Mouse (Mus musculus) forebrain, embryonic 14.5 days (tissue): ENCODE measurements around the gene Parp8. TPM values are rescaled to one million over a fixed set of nuclear protein-coding genes. Genes with fewer than 3 reads are reported as not detected.

Source experiments
- ATAC-seq: fragments of 200-750 bp; cut with Nextera tagmentation; 2 replicates; pipeline ENCODE4 v1.8.0; 2017; ENCODE audit warnings: mild to moderate bottlenecking, moderate library complexity
- DNase-seq: peaks from one replicate; pipeline ENCODE4 v3.0.0-alpha.2; 2015; ENCODE audit warnings: low spot score
- H3K27ac ChIP-seq: fragments of 300-500 bp; sonication (generic); 2 replicates; pipeline ENCODE4 v1.5.1; 2014; ENCODE audit warnings: low read depth, mild to moderate bottlenecking, control low read depth, low read length, moderate library complexity
- H3K27me3 ChIP-seq: fragments of 300-500 bp; sonication (generic); replicated peaks from 2 replicates; pipeline ENCODE4 v1.6.1; 2014; ENCODE audit warnings: low read length, control low read depth, mixed read lengths; ENCODE audit not compliant: control insufficient read depth, insufficient read depth
- H3K36me3 ChIP-seq: fragments of 300-500 bp; sonication (generic); 2 replicates; pipeline ENCODE4 v1.6.1; 2014; ENCODE audit warnings: low read length, control low read depth; ENCODE audit not compliant: control insufficient read depth, insufficient read depth
- H3K4me1 ChIP-seq: fragments of 300-500 bp; sonication (generic); 2 replicates; pipeline ENCODE4 v1.6.1; 2014; ENCODE audit warnings: antibody characterized with exemption, low read length, control low read depth; ENCODE audit not compliant: control insufficient read depth, insufficient read depth
- H3K4me2 ChIP-seq: fragments of 300-500 bp; sonication (generic); 2 replicates; pipeline ENCODE4 v1.6.1; 2014; ENCODE audit warnings: mild to moderate bottlenecking, control low read depth, low read length
- H3K4me3 ChIP-seq: fragments of 300-500 bp; sonication (generic); 2 replicates; pipeline ENCODE4 v1.5.1; 2014; ENCODE audit warnings: low read depth, low read length, control low read depth
- H3K9ac ChIP-seq: fragments of 300-500 bp; sonication (generic); 2 replicates; pipeline ENCODE4 v1.6.1; 2014; ENCODE audit warnings: mild to moderate bottlenecking, low read length, control low read depth, moderate library complexity
- H3K9me3 ChIP-seq: fragments of 300-500 bp; sonication (generic); replicated peaks from 2 replicates; pipeline ENCODE4 v1.6.1; 2016; ENCODE audit warnings: low read length, control low read depth, mixed read lengths; ENCODE audit not compliant: control insufficient read depth
- WGBS: fragments of 180-500 bp; shearing (Covaris S2); extraction: QIAGEN DNeasy Blood & Tissue Kit; methylation state at CpG from one replicate; pipeline ENCODE4 v1.1.7; 2014; 5-methylcytosine and 5-hydroxymethylcytosine counted together
- polyA plus RNA-seq: library from polyadenylated mRNA; unstranded; fragments of >200 nt; fragmentation: Nextera tagmentation; extraction: Ambion mirVana; gene quantifications from 2 replicates; pipeline ENCODE4 v1.2.1, GENCODE M21; 2014

Parp8 gene
- polyA plus RNA-seq, 1 experiment from 2014 or later = 16.0 TPM

- DNase-seq (peak; percentile 48), ATAC-seq (peak; percentile 60)
- peak overlapping the region; percentile 83 for H3K4me2 ChIP-seq
- peak overlapping the region; percentile 95 for H3K9ac ChIP-seq
- H3K4me1 ChIP-seq = peaks cover 3% of the 10 kb centered on the region; the same call in 1 of the 2 replicates
- no peaks in the 10 kb centered on the region for H3K36me3 ChIP-seq
- H3K4me3 ChIP-seq = peak overlapping the region; percentile 77
- H3K9me3 ChIP-seq = no peaks in the 10 kb centered on the region
- no peaks in the 10 kb centered on the region for H3K27me3 ChIP-seq
- under 1% methylated on average over 18 of the region's 18 CpGs for WGBS
- H3K27ac ChIP-seq = peak overlapping the region; percentile 89
Observed at GRCm38 (mm10) chr13:117024916-117025225, 466 bp downstream of the Parp8 start.

- H3K36me3 ChIP-seq = no peaks in the 10 kb centered on the region
- H3K4me1 ChIP-seq = peaks cover 3% of the 10 kb centered on the region; the same call in 1 of the 2 replicates
- WGBS = under 1% methylated on average over 36 of the region's 64 CpGs
- DNase-seq (peak; percentile 79), ATAC-seq (peak; percentile 91)
- H3K27ac ChIP-seq = peak overlapping the region; percentile 89
- no peaks in the 10 kb centered on the region for H3K27me3 ChIP-seq
- H3K4me3 ChIP-seq = peak overlapping the region; percentile 77
- peak overlapping the region; percentile 83 for H3K4me2 ChIP-seq
- H3K9me3 ChIP-seq = no peaks in the 10 kb centered on the region
- peak overlapping the region; percentile 95 for H3K9ac ChIP-seq
Observed at GRCm38 (mm10) chr13:117024127-117024915, 1.0 kb downstream of the Parp8 start.

- WGBS = 15% methylated on average over 12 of the region's 12 CpGs
- H3K27ac ChIP-seq = no peak overlapping the region; the same call in 1 of the 2 replicates
- peak overlapping the region; percentile 83 for H3K4me2 ChIP-seq
- ATAC-seq (no peak), DNase-seq (peak; percentile 34)
- peaks cover 3% of the 10 kb centered on the region; the same call in 1 of the 2 replicates for H3K4me1 ChIP-seq
- peak overlapping the region; percentile 95 for H3K9ac ChIP-seq
- H3K36me3 ChIP-seq = no peaks in the 10 kb centered on the region
- no peaks in the 10 kb centered on the region for H3K9me3 ChIP-seq
- H3K27me3 ChIP-seq = no peaks in the 10 kb centered on the region
- peak overlapping the region; percentile 77 for H3K4me3 ChIP-seq
Observed at GRCm38 (mm10) chr13:117023346-117024050, 1.8 kb downstream of the Parp8 start.

GRCm38 (mm10) chr13:117020631-117021030, 4.7 kb downstream of the Parp8 start:
- ATAC-seq (no peak), DNase-seq (no peak)
- no peaks in the 10 kb centered on the region for H3K36me3 ChIP-seq
- H3K27ac ChIP-seq = no peak overlapping the region
- 86% methylated on average over 6 of the region's 6 CpGs for WGBS
- no peak overlapping the region for H3K4me2 ChIP-seq
- no peak overlapping the region for H3K9ac ChIP-seq
- no peaks in the 10 kb centered on the region for H3K27me3 ChIP-seq
- no peak overlapping the region for H3K4me3 ChIP-seq
- H3K4me1 ChIP-seq = peaks cover 3% of the 10 kb centered on the region; the same call in 1 of the 2 replicates
- no peaks in the 10 kb centered on the region for H3K9me3 ChIP-seq

- no peak for DNase-seq
- Histone ChIP-seq H3K27ac (no peak overlapping the region), H3K4me3 (no peak overlapping the region), H3K36me3 (no peaks in the 10 kb centered on the region), H3K4me2 (no peak overlapping the region), H3K27me3 (no peaks in the 10 kb centered on the region), H3K9me3 (no peaks in the 10 kb centered on the region), H3K4me1 (peaks cover 3% of the 10 kb centered on the region; the same call in 1 of the 2 replicates), H3K9ac (no peak overlapping the region)
- WGBS = 95% methylated on average over 6 of the region's 6 CpGs
- no peak for ATAC-seq
Observed at GRCm38 (mm10) chr13:117018676-117019075, 6.7 kb downstream of the Parp8 start.

- no peak for DNase-seq
- H3K9ac ChIP-seq = no peak overlapping the region
- ATAC-seq = no peak
Observed at GRCm38 (mm10) chr13:117013516-117013915, 11.8 kb downstream of the Parp8 start.

GRCm38 (mm10) chr13:117012031-117012430, 13.3 kb downstream of the Parp8 start:
- H3K27ac ChIP-seq = no peak overlapping the region
- no peaks in the 10 kb centered on the region for H3K36me3 ChIP-seq
- ATAC-seq (no peak), DNase-seq (no peak)
- no peak overlapping the region for H3K4me3 ChIP-seq
- 0 out of 2 replicates have a peak, but pooled peaks cover 2% of the 10 kb centered on the region for H3K9me3 ChIP-seq
- peaks cover 5% of the 10 kb centered on the region; the same call in 1 of the 2 replicates for H3K4me1 ChIP-seq
- no peak overlapping the region for H3K4me2 ChIP-seq
- no peaks in the 10 kb centered on the region for H3K27me3 ChIP-seq
- no peak overlapping the region for H3K9ac ChIP-seq
- WGBS = 82% methylated on average over 9 of the region's 9 CpGs

More at GRCm38 (mm10) chr13:117013516-117013915, 11.8 kb downstream of the Parp8 start:
- peaks cover 5% of the 10 kb centered on the region; the same call in 1 of the 2 replicates for H3K4me1 ChIP-seq
- H3K9me3 ChIP-seq = 0 out of 2 replicates have a peak, but pooled peaks cover 2% of the 10 kb centered on the region
- no peak overlapping the region for H3K4me2 ChIP-seq
- H3K36me3 ChIP-seq = no peaks in the 10 kb centered on the region
- 81% methylated on average over 2 of the region's 2 CpGs for WGBS
- H3K27ac ChIP-seq = no peak overlapping the region
- no peak overlapping the region for H3K4me3 ChIP-seq
- no peaks in the 10 kb centered on the region for H3K27me3 ChIP-seq

- Histone ChIP-seq H3K4me3 (no peak overlapping the region), H3K4me2 (no peak overlapping the region), H3K27me3 (no peaks in the 10 kb centered on the region), H3K36me3 (no peaks in the 10 kb centered on the region), H3K4me1 (peaks cover 5% of the 10 kb centered on the region; the same call in 1 of the 2 replicates), H3K9me3 (0 out of 2 replicates have a peak, but pooled peaks cover 2% of the 10 kb centered on the region), H3K27ac (no peak overlapping the region), H3K9ac (no peak overlapping the region)
- DNase-seq = peak; percentile 83
- WGBS = 47% methylated on average over 8 of the region's 8 CpGs
- ATAC-seq = peak; percentile 71; the same call in 1 of the 2 replicates
Observed at GRCm38 (mm10) chr13:117010143-117010542, 15.2 kb downstream of the Parp8 start.
